Mouse (Mus musculus) cerebellum, adult 8-10 months (tissue): ENCODE data around the gene BC053393.
"Not testable (repeated sequence)": the region's sequence is repeated elsewhere in the genome, so short reads cannot be mapped to it uniquely, and the experiment has no call there.

Experiments
- DNase-seq: peaks from one replicate; pipeline ENCODE4 v3.0.0; 2022

The BC053393 gene

GRCm38 (mm10) chr11:46571327-46571726, at the start of gene BC053393:
BC053393 (plus strand) TSS chr11:46571536.
- DNase-seq: no peak

DNA sequence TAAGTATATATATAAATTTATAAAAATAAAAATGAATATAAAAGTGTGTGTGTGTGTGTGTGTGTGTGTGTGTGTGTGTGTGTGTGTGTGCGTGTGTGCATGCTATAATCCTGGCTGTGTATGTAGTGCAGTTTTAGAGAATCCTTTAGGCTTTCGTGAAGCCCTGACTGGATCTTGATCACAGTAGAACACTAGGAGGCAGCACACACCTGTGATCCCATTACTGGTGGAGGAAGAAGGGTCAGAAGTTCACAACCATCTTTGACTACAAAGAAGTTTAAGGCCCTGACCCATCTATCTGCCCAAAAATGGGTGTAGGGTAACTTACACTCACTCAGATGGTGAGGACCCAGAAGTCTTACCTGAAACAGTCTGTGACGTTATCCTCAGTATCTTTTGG, 48.6 kb upstream of the BC053393 start:
- no peak for DNase-seq

GRCm38 (mm10) chr11:46523912-46524311, 47.4 kb upstream of the BC053393 start, which contains the start of gene Gm12169:
Gm12169 (plus strand) TSS chr11:46524212.
- DNase-seq: no peak

GRCm38 (mm10) chr11:46530149-46530548, 41.2 kb upstream of the BC053393 start:
- no peak for DNase-seq

DNA sequence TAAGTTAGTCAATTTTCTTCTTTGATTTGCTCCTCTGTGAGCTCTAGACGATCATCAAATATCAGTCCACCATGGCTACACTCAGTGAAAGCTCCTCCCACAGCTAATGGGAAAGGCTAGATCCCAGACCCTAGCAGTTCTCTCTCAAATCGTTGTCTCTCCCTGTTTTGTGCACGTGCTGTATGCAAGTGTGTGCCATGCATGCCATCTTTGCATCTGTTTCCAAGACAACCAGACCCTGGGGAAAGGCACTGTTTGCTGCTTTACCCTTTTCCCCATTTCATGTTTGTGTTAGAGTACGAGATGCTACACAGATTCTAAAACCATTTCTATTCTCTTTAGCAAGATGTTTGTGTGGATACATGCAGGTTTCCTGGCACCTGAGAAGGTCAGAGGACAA, 34.4 kb upstream of the BC053393 start:
- no peak for DNase-seq

DNA sequence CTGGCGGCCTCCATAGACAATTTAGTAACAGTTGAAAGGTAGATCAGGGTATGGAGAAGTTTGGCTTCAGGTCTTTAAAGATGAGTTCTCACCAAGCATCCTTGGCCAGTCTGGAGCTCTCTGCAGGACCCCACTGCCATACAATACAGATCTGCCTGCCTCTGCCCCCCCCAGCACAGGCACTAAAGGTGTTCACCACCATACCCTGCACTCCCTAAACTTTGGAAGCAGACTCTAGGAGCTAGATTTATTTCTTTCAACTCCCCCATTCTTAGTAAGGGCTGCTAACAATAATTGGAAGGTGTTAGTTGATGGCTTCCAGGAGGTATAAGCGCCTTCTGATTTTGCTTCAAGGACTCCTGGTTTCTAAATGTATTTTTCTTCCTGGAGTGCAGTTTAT, 27.8 kb upstream of the BC053393 start:
- DNase-seq: no peak

- DNase-seq: no peak
These were observed 21.6 kb upstream of the BC053393 start for GRCm38 (mm10) chr11:46549721-46550120.

GRCm38 (mm10) chr11:46552741-46553140, 18.6 kb upstream of the BC053393 start:
- DNase-seq: no peak

GRCm38 (mm10) chr11:46561096-46561495, 10.2 kb upstream of the BC053393 start:
- DNase-seq: no peak

- DNase-seq: no peak
These were observed 6.7 kb upstream of the BC053393 start for GRCm38 (mm10) chr11:46564671-46565070.

- DNase-seq: no peak
These were observed 5.4 kb upstream of the BC053393 start for GRCm38 (mm10) chr11:46565967-46566366.

DNA sequence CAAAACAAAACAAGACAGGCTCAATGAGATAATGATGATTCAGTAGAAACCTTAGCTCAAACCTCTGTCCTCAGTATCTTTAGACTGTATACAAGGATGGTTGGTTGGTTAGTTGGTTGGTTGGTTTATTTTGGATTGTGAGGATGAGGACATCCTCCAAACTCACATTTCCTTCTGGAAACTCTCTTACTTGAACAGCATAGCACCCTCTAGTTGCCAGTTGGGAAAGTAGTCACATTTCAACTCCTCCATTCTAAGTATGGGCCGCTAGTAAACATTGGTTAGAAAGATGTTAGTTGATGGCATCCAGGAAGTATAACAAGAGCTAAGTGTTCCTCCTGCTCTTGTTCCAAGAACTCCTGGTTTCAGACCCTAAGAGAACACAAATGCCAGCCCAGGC, 2.2 kb upstream of the BC053393 start:
- DNase-seq: no peak

DNA sequence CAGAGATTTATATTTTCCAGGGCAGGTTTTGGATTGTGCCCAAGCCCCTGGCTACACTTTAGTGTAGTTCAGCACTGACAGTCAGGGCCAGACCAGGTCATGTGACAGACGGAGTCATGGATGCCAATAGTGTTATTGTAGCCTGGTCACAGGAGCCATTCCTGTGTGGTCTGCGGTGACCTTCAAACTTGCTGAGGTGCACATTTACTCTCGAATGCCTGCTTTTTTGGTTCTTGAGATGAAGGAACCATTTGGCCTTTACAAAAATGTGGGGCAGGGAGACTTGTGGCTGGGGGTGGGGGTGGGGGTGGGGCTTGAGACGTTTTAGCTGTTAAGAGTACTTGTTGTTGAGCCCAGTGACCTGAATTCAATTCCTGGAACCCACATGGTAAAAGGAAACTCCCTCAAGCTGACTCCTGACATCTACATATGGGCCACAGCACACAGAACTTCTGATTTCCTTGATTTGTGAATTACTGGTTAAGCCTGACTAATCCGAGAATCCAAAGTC, 7.5 kb downstream of the BC053393 start:
- no peak for DNase-seq

DNA sequence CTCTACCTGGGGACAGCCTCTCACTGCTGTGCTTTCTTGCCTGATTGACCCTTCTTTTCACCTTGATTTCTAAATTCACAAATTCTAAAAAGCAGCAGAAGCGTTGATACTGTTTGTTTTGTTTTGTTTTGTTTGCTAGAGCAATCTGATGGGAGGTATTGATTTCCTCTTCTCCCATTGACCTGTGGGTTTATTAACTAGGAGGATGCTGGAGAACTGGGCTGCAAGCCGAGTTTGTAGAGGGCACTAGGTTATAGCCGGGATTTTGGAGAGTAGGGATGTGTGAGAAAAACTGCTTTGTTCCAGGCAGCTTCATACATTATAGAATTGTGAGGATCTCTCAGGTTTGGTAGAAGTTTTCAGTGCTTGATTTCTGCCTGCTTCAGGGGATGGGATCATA, 9.1 kb downstream of the BC053393 start:
- no peak for DNase-seq

DNA sequence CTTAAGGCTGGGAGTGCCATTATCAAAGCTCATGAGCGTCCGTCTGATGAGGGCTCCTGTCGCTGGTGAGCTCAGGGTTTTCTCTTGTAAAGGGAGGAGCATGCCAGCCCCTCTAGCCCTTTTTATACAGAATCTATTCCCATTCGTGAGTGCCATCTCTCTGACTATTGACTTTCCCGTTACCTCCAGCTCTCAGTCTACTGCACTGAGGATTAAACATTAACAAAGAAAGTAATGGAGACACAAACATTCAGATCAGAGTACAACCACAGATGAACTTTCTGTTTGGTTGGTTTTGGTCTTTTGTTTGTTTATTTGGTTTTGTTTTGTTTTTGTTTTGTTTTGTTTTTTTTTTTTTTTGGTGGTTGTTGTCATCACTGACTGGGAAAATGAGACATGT, 11.4 kb downstream of the BC053393 start:
- DNase-seq: no peak

GRCm38 (mm10) chr11:46592416-46592815, 21.1 kb downstream of the BC053393 start:
- no peak for DNase-seq

DNA sequence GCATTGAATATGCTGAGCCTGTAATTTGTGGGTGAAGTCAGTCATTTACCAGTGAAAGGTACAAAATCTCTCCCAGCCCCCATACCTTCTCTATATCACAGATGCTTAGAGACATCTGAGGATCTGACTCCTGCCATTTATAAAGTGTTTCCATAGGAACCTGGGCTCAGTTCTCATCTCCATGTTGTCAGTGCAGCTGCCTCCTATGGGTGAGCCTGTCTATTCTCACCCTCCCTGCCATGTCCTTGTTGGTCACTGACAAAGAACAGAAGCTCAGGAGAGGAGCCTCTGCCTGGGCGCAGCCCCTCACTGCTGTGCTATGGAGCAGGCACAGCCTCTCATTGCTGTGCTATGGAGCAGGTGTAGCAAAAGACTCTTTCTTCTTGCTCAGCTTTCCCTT, 48.6 kb downstream of the BC053393 start:
- no peak for DNase-seq

DNA sequence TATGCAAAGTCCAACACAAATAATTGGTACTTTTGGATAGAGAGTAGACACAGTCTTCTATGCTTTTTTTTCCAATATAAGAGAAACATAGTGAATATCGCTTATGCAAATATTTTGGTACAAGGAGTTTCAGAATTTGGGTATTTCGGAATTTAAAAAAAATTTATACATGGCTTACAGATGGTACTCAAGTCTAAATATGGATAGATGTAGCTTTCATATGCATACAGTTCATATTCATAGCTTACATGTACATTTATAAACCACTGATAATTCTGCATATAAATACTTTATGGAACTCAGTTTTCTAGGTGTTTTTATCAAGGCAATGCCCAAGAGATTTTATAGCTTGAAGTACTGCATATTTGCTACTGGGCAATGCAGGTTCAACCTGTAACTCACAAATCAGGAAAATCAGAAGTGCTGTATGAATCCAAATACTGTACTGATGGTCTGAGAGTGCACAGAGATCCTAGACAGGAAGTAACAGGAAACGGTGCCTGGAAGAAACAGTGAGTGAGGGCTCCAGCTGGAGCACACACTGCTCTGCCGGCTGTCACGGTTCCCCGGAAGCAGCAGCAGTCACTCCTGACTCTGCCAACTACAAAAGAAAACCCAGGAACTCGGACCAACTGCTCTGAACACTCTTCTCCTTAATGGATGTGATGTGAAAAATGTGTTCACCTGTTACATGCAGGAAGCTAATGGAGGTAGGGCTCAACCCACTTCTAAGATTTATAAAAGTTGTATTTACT, 49.3 kb downstream of the BC053393 start:
- no peak for DNase-seq

- no peak for DNase-seq
These were observed 58.0 kb downstream of the BC053393 start, which contains the start of gene Dppa1 for GRCm38 (mm10) chr11:46629211-46629795. Dppa1 (minus strand) TSS chr11:46629261.

- no peak for DNase-seq
These were observed 60.3 kb downstream of the BC053393 start for GRCm38 (mm10) chr11:46631635-46632034.

DNA sequence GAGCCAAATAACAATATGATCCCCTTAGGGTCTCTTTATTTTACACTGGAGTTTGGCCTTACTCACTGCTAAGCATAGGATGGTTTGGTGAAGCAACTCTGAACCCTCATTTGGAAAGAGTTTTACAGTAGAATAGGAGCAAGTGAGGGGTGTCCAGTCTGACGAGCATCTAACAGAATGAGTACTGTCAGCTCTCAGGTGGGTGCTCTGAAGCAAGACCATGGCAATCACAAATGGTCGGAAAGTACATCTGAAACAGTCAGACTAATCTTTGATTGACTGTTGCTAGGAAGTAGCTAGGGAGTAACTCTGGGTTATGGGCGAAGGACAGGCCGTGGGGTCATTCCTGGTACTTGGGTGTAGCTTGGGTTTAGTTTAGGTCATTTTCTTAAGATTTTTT, 64.2 kb downstream of the BC053393 start:
- DNase-seq: not testable (repeated sequence)

GRCm38 (mm10) chr11:46636568-46636967, 65.2 kb downstream of the BC053393 start:
- DNase-seq: no peak
